Mouse (Mus musculus) erythroblast, embryonic 14.5 days (primary cell): ENCODE results near the gene Hist1h3d.
"Not testable (repeated sequence)": the region's sequence is repeated elsewhere in the genome, so short reads cannot be mapped to it uniquely, and the experiment has no call there.

Experiments
- GATA1 ChIP-seq: IDR thresholded peaks from 2 replicates; pipeline ENCODE4 v1.6.1; 2012; ENCODE audit warnings: low read length, inconsistent platforms, mixed read lengths
- TAL1 ChIP-seq: IDR thresholded peaks from 3 replicates; pipeline ENCODE4 v1.6.1; 2012; ENCODE audit warnings: low read length, inconsistent platforms, mixed read lengths

DNA sequence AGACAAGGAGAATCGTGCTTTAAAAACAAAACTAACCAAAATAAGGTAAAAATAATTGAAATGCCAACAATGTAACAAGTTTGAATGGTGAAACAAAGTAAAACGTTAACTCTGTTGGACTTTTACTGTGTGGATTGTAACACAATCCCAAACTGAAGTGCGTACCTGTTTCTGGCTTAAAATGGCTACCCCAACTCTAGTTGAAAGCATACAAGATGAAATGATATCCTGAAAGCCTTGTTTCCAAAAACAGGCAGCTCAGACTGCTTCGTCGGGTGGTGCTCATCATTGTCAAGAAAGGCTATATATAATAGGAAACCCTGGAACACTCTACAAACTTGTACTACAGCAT, 14.1 kb upstream of the Hist1h3d start:
- TF ChIP-seq GATA1, TAL1: not testable (repeated sequence)
